Mouse (Mus musculus) intestine, postnatal 0 days (tissue): ENCODE measurements around the gene Cabp7. TPM values are rescaled to one million over a fixed set of nuclear protein-coding genes. Genes with fewer than 3 reads are reported as not detected.

Experiments used
- ATAC-seq: fragments of 200-750 bp; cut with Nextera tagmentation; 2 replicates; pipeline ENCODE4 v1.8.0; 2017; ENCODE audit warnings: mild to moderate bottlenecking, moderate TSS enrichment, moderate library complexity
- H3K27ac ChIP-seq: fragments of 300-500 bp; sonication (generic); 2 replicates; pipeline ENCODE4 v1.5.1; 2014; ENCODE audit warnings: mild to moderate bottlenecking, low read depth, low read length, moderate library complexity
- H3K27me3 ChIP-seq: fragments of 300-500 bp; sonication (generic); replicated peaks from 2 replicates; pipeline ENCODE4 v1.6.1; 2014; ENCODE audit warnings: low read length, mixed read lengths; ENCODE audit not compliant: control insufficient read depth, insufficient read depth
- H3K36me3 ChIP-seq: fragments of 300-500 bp; sonication (generic); 2 replicates; pipeline ENCODE4 v1.6.1; 2014; ENCODE audit warnings: mild to moderate bottlenecking, moderate library complexity; ENCODE audit not compliant: control insufficient read depth, insufficient read depth
- H3K4me1 ChIP-seq: fragments of 300-500 bp; sonication (generic); replicated peaks from 2 replicates; pipeline ENCODE4 v1.6.1; 2014; ENCODE audit warnings: antibody characterized with exemption, low read length, mixed read lengths; ENCODE audit not compliant: control insufficient read depth, insufficient read depth
- H3K4me2 ChIP-seq: fragments of 300-500 bp; sonication (generic); replicated peaks from 2 replicates; pipeline ENCODE4 v1.6.1; 2014; ENCODE audit warnings: low read depth, mild to moderate bottlenecking, moderate library complexity
- H3K4me3 ChIP-seq: fragments of 300-500 bp; sonication (generic); 2 replicates; pipeline ENCODE4 v1.5.1; 2014; ENCODE audit warnings: low read depth, low read length
- H3K9ac ChIP-seq: fragments of 300-500 bp; sonication (generic); 2 replicates; pipeline ENCODE4 v1.6.1; 2014; ENCODE audit warnings: mild to moderate bottlenecking, low read depth, low read length
- H3K9me3 ChIP-seq: fragments of 300-500 bp; sonication (generic); 2 replicates; pipeline ENCODE4 v1.6.1; 2016; ENCODE audit warnings: mixed run types; ENCODE audit not compliant: control insufficient read depth
- CTCF ChIP-seq: sonication (generic); IDR thresholded peaks from 2 replicates; pipeline ENCODE4 v1.5.1; 2016; ENCODE audit warnings: low read depth, mild to moderate bottlenecking, control low read depth, antibody characterized with exemption, moderate library complexity
- WGBS: fragments of 180-500 bp; shearing (Covaris S2); extraction: QIAGEN DNeasy Blood & Tissue Kit; methylation state at CpG from one replicate; pipeline ENCODE4 v1.1.7; 2014; 5-methylcytosine and 5-hydroxymethylcytosine counted together
- polyA plus RNA-seq: library from polyadenylated mRNA; unstranded; fragments of >200 nt; fragmentation: Nextera tagmentation; extraction: Ambion mirVana; gene quantifications from 2 replicates; pipeline ENCODE4 v1.2.1, GENCODE M21; 2015

Cabp7 gene
- polyA plus RNA-seq, 1 experiment from 2014 or later, result 0.10 TPM

- Histone ChIP-seq H3K4me2 (no peak overlapping the region), H3K4me1 (no peaks in the 10 kb centered on the region), H3K4me3 (no peak overlapping the region), H3K27me3 (no peaks in the 10 kb centered on the region), H3K36me3 (peaks cover 40% of the 10 kb centered on the region), H3K9me3 (no peaks in the 10 kb centered on the region), H3K27ac (no peak overlapping the region), H3K9ac (no peak overlapping the region)
- 35% methylated on average over 3 of the region's 3 CpGs for WGBS
- no peak for ATAC-seq
- peak; percentile 74 for TF ChIP-seq CTCF
These were observed 26.3 kb upstream of the Cabp7 start for GRCm38 (mm10) chr11:4772925-4773324.

DNA sequence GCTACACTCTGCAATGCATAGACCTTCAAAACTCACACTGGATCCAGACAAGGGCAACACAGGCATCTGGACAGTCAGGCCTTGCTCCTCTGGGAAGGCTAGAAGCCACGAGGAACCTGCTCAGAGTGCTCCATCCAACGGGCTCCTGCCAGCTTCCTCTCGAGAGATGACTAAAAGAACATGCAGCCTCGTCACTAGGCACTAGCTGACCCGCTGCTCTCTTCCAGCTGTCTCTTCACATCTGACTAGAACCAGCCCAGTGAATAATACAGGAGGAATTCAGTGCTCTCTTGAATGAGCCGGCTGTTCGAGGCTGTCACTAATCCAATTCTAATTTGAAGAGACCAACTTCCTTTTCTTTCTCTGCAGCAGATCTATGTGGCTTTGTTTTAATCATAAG lies 25.2 kb upstream of the Cabp7 start:
- Histone ChIP-seq H3K9ac (no peak overlapping the region), H3K27ac (no peak overlapping the region), H3K4me2 (no peak overlapping the region), H3K4me3 (no peak overlapping the region), H3K4me1 (no peaks in the 10 kb centered on the region), H3K9me3 (no peaks in the 10 kb centered on the region), H3K36me3 (peaks cover 30% of the 10 kb centered on the region), H3K27me3 (no peaks in the 10 kb centered on the region)
- no peak for TF ChIP-seq CTCF
- 65% methylated on average over 7 of the region's 7 CpGs for WGBS
- ATAC-seq, result no peak

- no peak for TF ChIP-seq CTCF
- 92% methylated on average over 6 of the region's 6 CpGs for WGBS
- Histone ChIP-seq H3K4me2 (no peak overlapping the region), H3K9me3 (no peaks in the 10 kb centered on the region), H3K27ac (no peak overlapping the region), H3K4me3 (no peak overlapping the region), H3K36me3 (peaks cover 25% of the 10 kb centered on the region), H3K27me3 (no peaks in the 10 kb centered on the region), H3K9ac (no peak overlapping the region), H3K4me1 (no peaks in the 10 kb centered on the region)
- ATAC-seq, result no peak
These were observed 23.3 kb upstream of the Cabp7 start for GRCm38 (mm10) chr11:4769881-4770280.

DNA sequence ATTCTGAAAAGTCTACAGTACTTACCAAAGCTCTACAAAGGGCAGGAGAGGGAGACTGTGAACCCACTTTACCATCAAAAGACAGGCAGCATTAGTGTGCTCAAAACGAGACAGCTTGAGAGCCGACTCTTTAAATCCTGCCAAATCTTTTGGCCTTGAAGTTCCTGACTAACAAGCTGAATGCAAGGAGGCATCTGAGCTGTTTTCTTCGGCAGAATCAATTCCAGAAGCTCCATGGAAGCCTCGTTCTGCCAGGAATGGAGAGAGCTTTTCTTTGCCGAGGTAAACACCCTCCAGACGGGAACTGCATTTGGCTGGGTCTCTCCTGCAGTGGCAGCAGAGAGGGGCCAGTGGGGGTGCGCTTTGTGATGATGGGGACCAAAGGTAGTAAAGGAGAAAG lies 22.7 kb upstream of the Cabp7 start:
- Histone ChIP-seq H3K27me3 (no peaks in the 10 kb centered on the region), H3K9ac (no peak overlapping the region), H3K4me2 (no peak overlapping the region), H3K27ac (no peak overlapping the region), H3K4me3 (no peak overlapping the region), H3K9me3 (no peaks in the 10 kb centered on the region), H3K4me1 (no peaks in the 10 kb centered on the region), H3K36me3 (peaks cover 23% of the 10 kb centered on the region; the same call in 1 of the 2 replicates)
- ATAC-seq, result no peak
- no peak for TF ChIP-seq CTCF
- 79% methylated on average over 7 of the region's 7 CpGs for WGBS

DNA sequence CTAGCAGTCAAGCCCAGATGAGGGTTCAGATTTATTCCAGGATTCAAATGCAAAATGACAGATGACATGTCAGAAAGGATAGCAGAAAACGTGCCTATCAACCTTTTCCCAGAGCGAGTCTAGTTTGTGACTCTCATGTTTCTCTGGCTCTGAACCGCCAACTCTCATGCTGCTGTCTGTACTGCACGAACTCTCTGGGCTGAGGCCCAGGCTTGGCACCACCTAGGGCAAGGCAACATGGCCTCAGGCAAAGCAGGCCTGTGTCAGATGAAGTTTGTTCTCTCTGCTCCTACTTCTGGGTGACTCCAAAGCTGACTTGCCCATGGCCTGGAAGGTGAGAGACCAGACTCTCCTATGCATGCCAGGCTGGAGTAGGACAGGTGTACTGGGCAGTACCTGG lies 21.8 kb upstream of the Cabp7 start:
- Histone ChIP-seq H3K9me3 (no peaks in the 10 kb centered on the region), H3K9ac (no peak overlapping the region), H3K27ac (no peak overlapping the region), H3K4me3 (no peak overlapping the region), H3K4me1 (no peaks in the 10 kb centered on the region), H3K36me3 (peaks cover 23% of the 10 kb centered on the region; the same call in 1 of the 2 replicates), H3K27me3 (no peaks in the 10 kb centered on the region), H3K4me2 (no peak overlapping the region)
- 77% methylated on average over 4 of the region's 4 CpGs for WGBS
- ATAC-seq, result no peak
- TF ChIP-seq CTCF, result no peak

GRCm38 (mm10) chr11:4764476-4764875 lies 17.9 kb upstream of the Cabp7 start:
- Histone ChIP-seq H3K4me1 (no peaks in the 10 kb centered on the region), H3K36me3 (0 out of 2 replicates have a peak, but pooled peaks cover 9% of the 10 kb centered on the region), H3K27ac (no peak overlapping the region), H3K4me2 (no peak overlapping the region), H3K9ac (no peak overlapping the region), H3K4me3 (no peak overlapping the region), H3K9me3 (no peaks in the 10 kb centered on the region), H3K27me3 (peaks cover 9% of the 10 kb centered on the region; the same call in 1 of the 2 replicates)
- 50% methylated on average over 5 of the region's 5 CpGs for WGBS
- no peak for TF ChIP-seq CTCF
- ATAC-seq, result no peak

DNA sequence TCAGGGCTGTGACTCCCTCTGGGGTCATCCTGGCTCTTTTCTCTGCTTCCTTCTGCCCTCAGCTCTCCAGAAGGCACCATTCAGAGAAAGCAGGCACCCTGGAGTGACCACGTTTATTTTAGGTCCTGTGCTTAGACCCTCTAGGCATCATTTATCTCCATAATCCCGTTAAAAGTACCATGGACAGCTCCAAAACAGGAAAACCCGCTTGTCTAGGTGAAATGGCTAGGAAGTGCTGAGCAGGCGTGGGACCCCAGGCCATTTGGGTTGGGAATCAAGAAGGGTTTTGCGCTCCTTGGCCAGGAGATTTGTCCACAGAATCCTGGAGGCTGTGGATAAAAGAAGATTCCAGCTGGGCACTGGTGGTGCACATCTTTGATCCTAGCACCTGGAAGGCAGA lies 17.1 kb upstream of the Cabp7 start:
- no peak for ATAC-seq
- H3K27me3 ChIP-seq, result peaks cover 9% of the 10 kb centered on the region; the same call in 1 of the 2 replicates
- H3K36me3 ChIP-seq, result 0 out of 2 replicates have a peak, but pooled peaks cover 2% of the 10 kb centered on the region
- TF ChIP-seq CTCF, result no peak
- no peaks in the 10 kb centered on the region for H3K4me1 ChIP-seq
- 13% methylated on average over 5 of the region's 5 CpGs for WGBS
- H3K4me3 ChIP-seq, result no peak overlapping the region
- no peaks in the 10 kb centered on the region for H3K9me3 ChIP-seq
- no peak overlapping the region for H3K27ac ChIP-seq
- H3K4me2 ChIP-seq, result no peak overlapping the region
- no peak overlapping the region for H3K9ac ChIP-seq
